Mouse (Mus musculus) embryonic facial prominence, embryonic 15.5 days (tissue): Measurements from ENCODE around the gene Pip4k2a. TPM values are rescaled to one million over a fixed set of nuclear protein-coding genes. Genes with fewer than 3 reads are reported as not detected.

Source experiments
- ATAC-seq: fragments of 200-750 bp; cut with Nextera tagmentation; 2 replicates; pipeline ENCODE4 v1.8.0; 2017; ENCODE audit warnings: low read depth, moderate TSS enrichment; ENCODE audit not compliant: insufficient number of reproducible peaks, low FRiP score, low TSS enrichment
- H3K27ac ChIP-seq: fragments of 300-500 bp; sonication (generic); replicated peaks from 2 replicates; pipeline ENCODE4 v1.5.1; 2015; ENCODE audit warnings: mild to moderate bottlenecking, inconsistent platforms
- H3K27me3 ChIP-seq: fragments of 300-500 bp; sonication (generic); 2 replicates; pipeline ENCODE4 v1.6.1; 2015; ENCODE audit warnings: inconsistent platforms
- H3K36me3 ChIP-seq: fragments of 300-500 bp; sonication (generic); 2 replicates; pipeline ENCODE4 v1.6.1; 2015; ENCODE audit warnings: mild to moderate bottlenecking, inconsistent platforms
- H3K4me1 ChIP-seq: fragments of 300-500 bp; sonication (generic); 2 replicates; pipeline ENCODE4 v1.6.1; 2015; ENCODE audit warnings: inconsistent platforms
- H3K4me2 ChIP-seq: fragments of 300-500 bp; sonication (generic); replicated peaks from 2 replicates; pipeline ENCODE4 v1.6.1; 2015; ENCODE audit warnings: mild to moderate bottlenecking, inconsistent platforms
- H3K4me3 ChIP-seq: fragments of 300-500 bp; sonication (generic); replicated peaks from 2 replicates; pipeline ENCODE4 v1.5.1; 2015; ENCODE audit warnings: mild to moderate bottlenecking, inconsistent platforms
- H3K9ac ChIP-seq: fragments of 300-500 bp; sonication (generic); 2 replicates; pipeline ENCODE4 v1.6.1; 2015; ENCODE audit warnings: inconsistent platforms
- H3K9me3 ChIP-seq: fragments of 300-500 bp; sonication (generic); replicated peaks from 2 replicates; pipeline ENCODE4 v1.6.1; 2016; ENCODE audit warnings: inconsistent platforms
- WGBS: fragments of 180-500 bp; shearing (Covaris S2); methylation state at CpG from one replicate; pipeline ENCODE4 v1.1.7; 2015; 5-methylcytosine and 5-hydroxymethylcytosine counted together
- polyA plus RNA-seq: library from polyadenylated mRNA; unstranded; fragments of >200 nt; fragmentation: Nextera tagmentation; extraction: Ambion mirVana; gene quantifications from 2 replicates; pipeline ENCODE4 v1.2.1, GENCODE M21; 2015

The Pip4k2a gene
- polyA plus RNA-seq, 1 experiment from 2014 or later = 10.8 TPM

GRCm38 (mm10) chr2:18999395-18999794, 1.5 kb upstream of the Pip4k2a start:
- Histone ChIP-seq H3K4me1 (peaks cover 10% of the 10 kb centered on the region), H3K27me3 (no peaks in the 10 kb centered on the region), H3K4me3 (no peak overlapping the region), H3K36me3 (no peaks in the 10 kb centered on the region), H3K4me2 (no peak overlapping the region), H3K27ac (no peak overlapping the region), H3K9ac (no peak overlapping the region), H3K9me3 (no peaks in the 10 kb centered on the region)
- 85% methylated on average over 2 of the region's 2 CpGs for WGBS
- no peak for ATAC-seq

GRCm38 (mm10) chr2:18997387-18997971, 447 bp downstream of the Pip4k2a start:
- peak; percentile 75 for ATAC-seq
- H3K4me2 ChIP-seq = peak overlapping the region; percentile 92
- H3K27me3 ChIP-seq = no peaks in the 10 kb centered on the region
- H3K27ac ChIP-seq = peak overlapping the region; percentile 89
- no peaks in the 10 kb centered on the region for H3K36me3 ChIP-seq
- H3K9ac ChIP-seq = peak overlapping the region; percentile 67
- peaks cover 16% of the 10 kb centered on the region for H3K4me1 ChIP-seq
- no peaks in the 10 kb centered on the region for H3K9me3 ChIP-seq
- H3K4me3 ChIP-seq = peak overlapping the region; percentile 81
- under 1% methylated on average over 46 of the region's 46 CpGs for WGBS

GRCm38 (mm10) chr2:18996451-18997211, 1.3 kb downstream of the Pip4k2a start:
- no peaks in the 10 kb centered on the region for H3K27me3 ChIP-seq
- H3K9ac ChIP-seq = peak overlapping the region; percentile 67; the same call in 1 of the 2 replicates
- no peaks in the 10 kb centered on the region for H3K9me3 ChIP-seq
- no peak overlapping the region for H3K27ac ChIP-seq
- no peak for ATAC-seq
- H3K36me3 ChIP-seq = no peaks in the 10 kb centered on the region
- H3K4me2 ChIP-seq = peak overlapping the region; percentile 92
- H3K4me1 ChIP-seq = peaks cover 16% of the 10 kb centered on the region
- H3K4me3 ChIP-seq = peak overlapping the region; percentile 81
- under 1% methylated on average over 25 of the region's 25 CpGs for WGBS

GRCm38 (mm10) chr2:18992512-18993510, 5.1 kb downstream of the Pip4k2a start:
- H3K4me1 ChIP-seq = peaks cover 12% of the 10 kb centered on the region
- WGBS = 71% methylated on average over 7 of the region's 7 CpGs
- H3K4me2 ChIP-seq = no peak overlapping the region
- H3K36me3 ChIP-seq = no peaks in the 10 kb centered on the region
- H3K9ac ChIP-seq = no peak overlapping the region
- H3K4me3 ChIP-seq = no peak overlapping the region
- no peaks in the 10 kb centered on the region for H3K9me3 ChIP-seq
- H3K27ac ChIP-seq = no peak overlapping the region
- no peak for ATAC-seq
- no peaks in the 10 kb centered on the region for H3K27me3 ChIP-seq

- H3K9me3 ChIP-seq = no peaks in the 10 kb centered on the region
- H3K4me3 ChIP-seq = no peak overlapping the region
- H3K4me2 ChIP-seq = no peak overlapping the region
- no peaks in the 10 kb centered on the region for H3K36me3 ChIP-seq
- H3K4me1 ChIP-seq = 0 out of 2 replicates have a peak, but pooled peaks cover 3% of the 10 kb centered on the region
- ATAC-seq = no peak
- H3K9ac ChIP-seq = no peak overlapping the region
- H3K27ac ChIP-seq = no peak overlapping the region
- H3K27me3 ChIP-seq = no peaks in the 10 kb centered on the region
- 79% methylated on average over 3 of the region's 3 CpGs for WGBS
Measured at GRCm38 (mm10) chr2:18988885-18989284, 9.0 kb downstream of the Pip4k2a start.

- 85% methylated on average over 3 of the region's 3 CpGs for WGBS
- Histone ChIP-seq H3K27me3 (no peaks in the 10 kb centered on the region), H3K36me3 (no peaks in the 10 kb centered on the region), H3K9me3 (no peaks in the 10 kb centered on the region), H3K4me3 (no peak overlapping the region), H3K9ac (no peak overlapping the region), H3K4me2 (no peak overlapping the region), H3K27ac (no peak overlapping the region), H3K4me1 (no peaks in the 10 kb centered on the region)
- no peak for ATAC-seq
Measured at GRCm38 (mm10) chr2:18985506-18985905, 12.4 kb downstream of the Pip4k2a start.

GRCm38 (mm10) chr2:18984095-18984847, 13.7 kb downstream of the Pip4k2a start:
- Histone ChIP-seq H3K27ac (no peak overlapping the region), H3K4me3 (no peak overlapping the region), H3K9me3 (no peaks in the 10 kb centered on the region), H3K27me3 (no peaks in the 10 kb centered on the region), H3K4me1 (no peaks in the 10 kb centered on the region), H3K9ac (no peak overlapping the region), H3K4me2 (no peak overlapping the region), H3K36me3 (no peaks in the 10 kb centered on the region)
- ATAC-seq = no peak
- 89% methylated on average over 15 of the region's 15 CpGs for WGBS

- Histone ChIP-seq H3K27ac (no peak overlapping the region), H3K4me2 (no peak overlapping the region), H3K36me3 (no peaks in the 10 kb centered on the region), H3K9me3 (no peaks in the 10 kb centered on the region), H3K4me1 (no peaks in the 10 kb centered on the region), H3K27me3 (no peaks in the 10 kb centered on the region), H3K4me3 (no peak overlapping the region), H3K9ac (no peak overlapping the region)
- no peak for ATAC-seq
Measured at GRCm38 (mm10) chr2:18983546-18983945, 14.4 kb downstream of the Pip4k2a start.

GRCm38 (mm10) chr2:18982581-18982980, 15.3 kb downstream of the Pip4k2a start:
- H3K36me3 ChIP-seq = no peaks in the 10 kb centered on the region
- no peak for ATAC-seq
- WGBS = 75% methylated on average over 6 of the region's 6 CpGs

GRCm38 (mm10) chr2:18979675-18980074, 18.3 kb downstream of the Pip4k2a start:
- WGBS = 83% methylated on average over 7 of the region's 7 CpGs
- Histone ChIP-seq H3K9me3 (no peaks in the 10 kb centered on the region), H3K9ac (no peak overlapping the region), H3K4me2 (no peak overlapping the region), H3K27ac (no peak overlapping the region), H3K36me3 (no peaks in the 10 kb centered on the region), H3K4me1 (no peaks in the 10 kb centered on the region), H3K27me3 (no peaks in the 10 kb centered on the region), H3K4me3 (no peak overlapping the region)
- ATAC-seq = no peak

More at GRCm38 (mm10) chr2:18982581-18982980, 15.3 kb downstream of the Pip4k2a start:
- H3K4me2 ChIP-seq = no peak overlapping the region
- H3K4me1 ChIP-seq = no peaks in the 10 kb centered on the region
- H3K27ac ChIP-seq = no peak overlapping the region
- no peaks in the 10 kb centered on the region for H3K27me3 ChIP-seq
- no peaks in the 10 kb centered on the region for H3K9me3 ChIP-seq
- no peak overlapping the region for H3K4me3 ChIP-seq
- H3K9ac ChIP-seq = no peak overlapping the region
